Mouse (Mus musculus): ENCODE measurements at regions not wholly inside any gene's neighbourhood (a gene's known extent, or its start where the extent isn't known, plus 50 kb on each side); places are given as distances from the start of the nearest gene placed in this dataset.

GRCm38 (mm10) chr6:73792207-73792606 lies 322.7 kb upstream of the 4931417E11Rik start:
- DNase-seq (ENCODE audit: low spot score in 2 of 2) = peak; percentile 4 to 55
- intact Hi-C loops (cut with DNase I) = no loop called here

GRCm38 (mm10) chr6:73756207-73756815 lies 286.8 kb upstream of the 4931417E11Rik start:
- DNase-seq (ENCODE audit: low spot score in 2 of 2) = no peak
- intact Hi-C loops (cut with DNase I) = no loop called here

Data from left cerebral cortex, postnatal 14 days (tissue).